Mouse (Mus musculus) myocyte (in vitro differentiated cells): ENCODE measurements around the gene Pitpnb. TPM values are rescaled to one million over a fixed set of nuclear protein-coding genes. Genes with fewer than 3 reads are reported as not detected.

Source experiments
- H3K27me3 ChIP-seq: one replicate; pipeline ENCODE4 v1.6.1; 2011; ENCODE audit not compliant: control insufficient read depth, insufficient read depth, insufficient read length
- H3K36me3 ChIP-seq: one replicate; pipeline ENCODE4 v1.6.1; 2011; ENCODE audit not compliant: control insufficient read depth, insufficient read depth
- H3K4me2 ChIP-seq: one replicate; pipeline ENCODE4 v1.6.1; 2011; ENCODE audit warnings: low read depth, control low read depth
- H3K4me3 ChIP-seq: one replicate; pipeline ENCODE4 v1.5.1; 2011; ENCODE audit warnings: mild to moderate bottlenecking, control low read depth, moderate library complexity
- H3K79me2 ChIP-seq: one replicate; pipeline ENCODE4 v1.6.1; 2011; ENCODE audit not compliant: control insufficient read depth, insufficient read depth
- H3ac ChIP-seq: one replicate; pipeline ENCODE4 v1.6.1; 2011; ENCODE audit not compliant: control insufficient read depth, insufficient read length
- CEBPB ChIP-seq: IDR thresholded peaks from 2 replicates; pipeline ENCODE4 v1.6.1; 2011; ENCODE audit warnings: mild to moderate bottlenecking, moderate library complexity; ENCODE audit not compliant: poor library complexity, insufficient read depth, severe bottlenecking
- E2F4 ChIP-seq: IDR thresholded peaks from one replicate; pipeline ENCODE4 v1.6.1; 2011; ENCODE audit warnings: mild to moderate bottlenecking, control low read depth, moderate library complexity; ENCODE audit not compliant: insufficient read depth
- MAX ChIP-seq: IDR thresholded peaks from one replicate; pipeline ENCODE4 v1.6.1; 2011; ENCODE audit warnings: low read depth, mild to moderate bottlenecking, control low read depth
- MYOD1 ChIP-seq, 3 experiments: IDR thresholded peaks; one replicate each; pipeline ENCODE4 v1.6.1; 2011; ENCODE audit warnings: control low read depth in 2 of 3, low read depth in 2 of 3, mild to moderate bottlenecking in 2 of 3, moderate library complexity in 1 of 3; ENCODE audit not compliant: insufficient read length in 2 of 3, control insufficient read depth in 1 of 3
- MYOG ChIP-seq, 3 experiments: IDR thresholded peaks; one replicate each; pipeline ENCODE4 v1.6.1; 2011; ENCODE audit warnings: control low read depth in 2 of 3, low read depth in 2 of 3, mild to moderate bottlenecking in 2 of 3; ENCODE audit not compliant: insufficient read length in 2 of 3, control insufficient read depth in 1 of 3, insufficient read depth in 1 of 3
- POLR2A ChIP-seq: IDR thresholded peaks from one replicate; pipeline ENCODE4 v1.6.1; 2011; ENCODE audit warnings: low read depth, mild to moderate bottlenecking, control low read depth, moderate library complexity; ENCODE audit not compliant: insufficient read length
- POLR2AphosphoS2 ChIP-seq: IDR thresholded peaks from one replicate; pipeline ENCODE4 v1.6.1; 2011; ENCODE audit warnings: low read depth, control low read depth; ENCODE audit not compliant: insufficient read length
- REST ChIP-seq: IDR thresholded peaks from one replicate; pipeline ENCODE4 v1.6.1; 2011; ENCODE audit warnings: mild to moderate bottlenecking, control low read depth, moderate library complexity; ENCODE audit not compliant: insufficient read depth, insufficient read length
- SRF ChIP-seq: IDR thresholded peaks from one replicate; pipeline ENCODE4 v1.6.1; 2011; ENCODE audit warnings: low read depth; ENCODE audit not compliant: control insufficient read depth, insufficient read length
- TCF12 ChIP-seq: IDR thresholded peaks from one replicate; pipeline ENCODE4 v1.6.1; 2011; ENCODE audit warnings: mild to moderate bottlenecking, control low read depth; ENCODE audit not compliant: poor library complexity, insufficient read depth, severe bottlenecking
- TCF3 ChIP-seq: IDR thresholded peaks from one replicate; pipeline ENCODE4 v1.6.1; 2011; ENCODE audit warnings: low read depth, control low read depth; ENCODE audit not compliant: insufficient read length
- USF1 ChIP-seq: IDR thresholded peaks from one replicate; pipeline ENCODE4 v1.6.1; 2011; ENCODE audit warnings: low read depth, mild to moderate bottlenecking, control low read depth, moderate library complexity
- polyA plus RNA-seq: library from polyadenylated mRNA; unstranded; fragments of >200 nt; fragmentation: generic; extraction: Trizol; gene quantifications from one replicate; pipeline ENCODE4 v1.2.1, GENCODE M21; 2012; ENCODE audit warnings: missing spikeins

Gene Pitpnb
- polyA plus RNA-seq, 1 experiment = 52.2 TPM

- no peak for TF ChIP-seq MYOG (IDR thresholded peaks at IDR 0.05; ENCODE audit: control insufficient read depth in 1 of 3, insufficient read depth in 1 of 3, insufficient read length in 2 of 3, low read depth in 2 of 3)
- TF ChIP-seq CEBPB = no peak
- no peak for TF ChIP-seq MAX
- no peak for TF ChIP-seq MYOD1 (IDR thresholded peaks at IDR 0.05; ENCODE audit: control insufficient read depth in 1 of 3, insufficient read length in 2 of 3, low read depth in 2 of 3)
- no peak for TF ChIP-seq POLR2A
- TF ChIP-seq TCF3 = no peak
- TF ChIP-seq TCF12 = no peak
- TF ChIP-seq POLR2AphosphoS2 = no peak
- no peak for TF ChIP-seq REST
- no peak for TF ChIP-seq USF1
- TF ChIP-seq SRF = no peak
- TF ChIP-seq E2F4 = no peak
- H3K36me3 ChIP-seq = peaks cover 13% of the 10 kb centered on the region
- H3ac ChIP-seq = no peak overlapping the region
- no peak overlapping the region for H3K4me3 ChIP-seq
- H3K4me2 ChIP-seq = no peak overlapping the region
- H3K27me3 ChIP-seq = no peaks in the 10 kb centered on the region
- peaks cover 70% of the 10 kb centered on the region for H3K79me2 ChIP-seq
Measured at GRCm38 (mm10) chr5:111335939-111336691, 5.6 kb downstream of the Pitpnb start.

DNA sequence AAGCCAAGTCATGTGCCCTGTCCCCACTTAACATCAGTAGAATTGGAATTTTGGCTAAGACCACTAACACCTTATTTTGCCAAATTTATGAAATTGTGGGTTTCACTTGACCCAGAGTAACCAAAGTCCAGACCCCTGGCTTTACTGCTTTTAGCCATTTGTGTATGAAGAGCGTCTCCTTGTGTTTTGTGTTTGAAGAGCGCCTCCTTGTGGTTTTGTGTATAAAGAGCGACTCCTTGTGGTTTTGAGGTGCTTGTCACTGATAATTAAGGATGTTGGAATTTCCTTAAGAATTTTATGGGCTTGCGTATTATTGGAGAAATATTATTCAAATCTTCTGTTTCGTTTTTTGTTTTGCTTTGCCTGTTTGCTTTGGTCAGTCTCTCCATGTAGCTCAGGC is 11.0 kb downstream of the Pitpnb start:
- Histone ChIP-seq H3K4me3 (no peak overlapping the region), H3K27me3 (no peaks in the 10 kb centered on the region), H3K79me2 (peaks cover 39% of the 10 kb centered on the region), H3K4me2 (no peak overlapping the region), H3ac (no peak overlapping the region), H3K36me3 (peaks cover 32% of the 10 kb centered on the region)
- TF ChIP-seq TCF3 = no peak
- no peak for TF ChIP-seq POLR2A
- no peak for TF ChIP-seq MAX
- TF ChIP-seq REST = no peak

- TF ChIP-seq MAX (no peak), MYOD1 (IDR thresholded peaks at IDR 0.05; ENCODE audit: control insufficient read depth in 1 of 3, insufficient read length in 2 of 3, low read depth in 2 of 3) (no peak), POLR2A (no peak), POLR2AphosphoS2 (no peak), E2F4 (no peak), TCF12 (no peak), USF1 (no peak), CEBPB (no peak), REST (no peak), MYOG (IDR thresholded peaks at IDR 0.05; ENCODE audit: control insufficient read depth in 1 of 3, insufficient read depth in 1 of 3, insufficient read length in 2 of 3, low read depth in 2 of 3) (no peak), SRF (no peak)
- no peak overlapping the region for H3K4me3 ChIP-seq
- H3K79me2 ChIP-seq = peaks cover 24% of the 10 kb centered on the region
- H3K4me2 ChIP-seq = no peak overlapping the region
- H3K27me3 ChIP-seq = no peaks in the 10 kb centered on the region
- H3K36me3 ChIP-seq = peaks cover 55% of the 10 kb centered on the region
- H3ac ChIP-seq = no peak overlapping the region
Measured at GRCm38 (mm10) chr5:111344721-111345400, 14.3 kb downstream of the Pitpnb start.

GRCm38 (mm10) chr5:111356811-111357617 is 26.5 kb downstream of the Pitpnb start:
- TF ChIP-seq POLR2AphosphoS2 = no peak
- TF ChIP-seq SRF = no peak
- TF ChIP-seq POLR2A = no peak
- TF ChIP-seq MYOD1 (IDR thresholded peaks at IDR 0.05; ENCODE audit: control insufficient read depth in 1 of 3, insufficient read length in 2 of 3, low read depth in 2 of 3) = no peak
- no peak for TF ChIP-seq TCF12
- no peak for TF ChIP-seq E2F4
- TF ChIP-seq USF1 = no peak
- no peak for TF ChIP-seq REST
- Histone ChIP-seq H3K36me3 (peaks cover 31% of the 10 kb centered on the region), H3K27me3 (no peaks in the 10 kb centered on the region), H3K4me3 (no peak overlapping the region), H3ac (no peak overlapping the region), H3K4me2 (no peak overlapping the region), H3K79me2 (no peaks in the 10 kb centered on the region)
